Mouse (Mus musculus): ENCODE results near the gene Camkmt.

The Camkmt gene

GRCm38 (mm10) chr17:85090120-85091099 lies at the start of gene Camkmt, which contains the start of gene Prepl:
Camkmt (plus strand) TSS chr17:85090552.
Prepl (minus strand) TSS chr17:85090241.
- DNase-seq (ENCODE audit: low read depth) = peak; percentile 99

DNA sequence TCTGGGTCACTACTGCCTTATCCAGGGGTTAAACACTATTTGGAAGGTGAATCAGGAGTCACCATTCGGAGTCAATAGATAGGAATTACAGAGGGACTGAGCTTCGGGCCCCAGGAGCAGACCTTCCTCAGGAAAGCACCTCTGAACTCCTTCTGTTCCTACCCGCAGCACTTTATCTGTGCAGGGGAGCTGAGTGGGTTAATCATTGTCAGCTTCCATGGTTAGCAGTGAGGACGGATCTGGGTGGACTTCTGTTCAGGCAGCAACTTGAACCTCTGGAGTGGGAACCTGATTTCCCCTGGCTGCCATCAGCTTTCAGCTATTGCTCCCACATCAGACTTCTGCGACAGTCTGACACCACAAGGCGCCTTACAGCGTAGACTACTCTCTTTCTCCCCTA lies 49.4 kb upstream of the Camkmt start:
- DNase-seq (ENCODE audit: low read depth) = no peak

DNA sequence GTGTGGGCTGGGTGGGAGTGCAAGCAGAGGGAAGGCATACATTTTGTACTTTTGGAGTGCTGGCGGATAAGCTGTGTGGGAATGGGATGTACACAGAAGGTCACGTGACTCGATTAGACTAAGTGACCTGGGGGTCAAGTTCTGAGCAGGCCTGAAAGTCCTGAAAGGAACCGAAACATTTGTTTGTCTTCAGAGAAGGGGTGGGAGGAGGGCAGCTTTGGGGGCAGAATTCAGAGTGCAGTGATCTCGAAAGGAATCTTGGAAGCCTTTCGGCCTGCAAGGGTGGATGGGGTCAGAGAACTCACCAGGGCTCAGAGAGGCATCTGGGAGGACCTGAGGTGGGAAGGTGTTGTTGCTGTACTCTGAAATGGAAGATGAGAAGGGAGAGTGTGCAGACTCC lies 47.9 kb upstream of the Camkmt start:
- DNase-seq (ENCODE audit: low read depth) = no peak

GRCm38 (mm10) chr17:85043404-85043816 lies 46.9 kb upstream of the Camkmt start:
- no peak for DNase-seq (ENCODE audit: low read depth)

DNA sequence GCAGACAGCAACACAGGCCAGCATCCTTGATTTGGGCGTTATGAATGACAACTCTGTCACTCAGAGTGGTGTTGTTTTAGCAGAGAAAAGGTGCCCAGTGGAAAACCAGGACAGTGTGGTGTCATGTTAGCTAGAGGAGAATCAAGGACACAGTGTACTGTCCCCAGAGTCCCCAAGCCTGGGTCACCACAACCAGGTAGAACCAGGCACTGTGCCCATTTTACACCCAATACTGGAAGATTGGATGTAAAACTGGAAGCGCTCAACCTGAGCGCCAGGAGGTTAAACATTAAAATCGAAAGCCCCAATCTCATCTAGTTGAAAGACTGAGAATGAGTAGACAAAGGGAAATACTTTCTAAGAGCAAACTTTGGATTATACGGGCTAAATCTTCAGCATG lies 45.9 kb upstream of the Camkmt start:
- DNase-seq (ENCODE audit: low read depth) = no peak

DNA sequence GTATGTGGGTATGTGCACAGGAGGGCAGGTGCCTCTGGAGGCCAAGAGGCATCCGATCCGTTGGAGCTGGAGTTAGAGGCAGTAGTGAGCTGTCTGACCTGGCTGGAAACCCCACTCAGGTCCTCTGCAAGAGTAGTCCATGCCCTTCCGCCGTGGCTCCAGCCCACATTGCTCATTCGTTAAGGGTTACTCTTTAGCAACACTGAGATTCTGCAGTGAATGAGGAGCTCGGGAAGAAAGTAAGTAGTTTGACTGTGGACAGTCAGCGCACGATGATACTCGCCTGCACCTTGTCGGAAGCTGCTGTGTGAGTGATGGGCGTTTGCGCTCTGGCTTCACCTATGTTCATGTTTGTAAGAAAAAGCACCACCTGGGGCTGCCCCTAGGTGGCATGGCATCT lies 45.2 kb upstream of the Camkmt start:
- no peak for DNase-seq (ENCODE audit: low read depth)

- no peak for DNase-seq (ENCODE audit: low read depth)
These were observed 42.0 kb upstream of the Camkmt start for GRCm38 (mm10) chr17:85048379-85048778.

DNA sequence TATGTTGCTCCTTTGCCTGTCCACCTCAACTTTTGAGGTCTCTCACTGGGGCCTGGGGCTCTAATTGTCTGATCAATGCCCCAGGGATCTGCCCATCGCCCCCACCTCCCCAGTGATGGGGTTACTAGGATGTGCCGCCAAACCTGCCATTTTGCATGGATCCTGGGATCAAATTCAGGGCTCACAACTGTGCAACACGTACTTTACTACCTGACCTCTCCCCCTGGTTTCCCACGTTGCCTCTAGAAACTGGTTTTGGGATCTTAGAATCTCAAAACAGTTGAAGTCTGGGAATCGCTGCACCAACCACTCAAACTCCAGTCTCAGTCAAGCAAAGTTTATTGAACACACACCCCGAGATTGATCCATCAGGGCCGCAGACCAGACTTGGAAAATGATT lies 32.1 kb upstream of the Camkmt start:
- no peak for DNase-seq (ENCODE audit: low read depth)

- DNase-seq (ENCODE audit: low read depth) = no peak
These were observed 31.2 kb upstream of the Camkmt start for GRCm38 (mm10) chr17:85059136-85059535.

GRCm38 (mm10) chr17:85063560-85063959 lies 26.8 kb upstream of the Camkmt start:
- DNase-seq (ENCODE audit: low read depth) = no peak

DNA sequence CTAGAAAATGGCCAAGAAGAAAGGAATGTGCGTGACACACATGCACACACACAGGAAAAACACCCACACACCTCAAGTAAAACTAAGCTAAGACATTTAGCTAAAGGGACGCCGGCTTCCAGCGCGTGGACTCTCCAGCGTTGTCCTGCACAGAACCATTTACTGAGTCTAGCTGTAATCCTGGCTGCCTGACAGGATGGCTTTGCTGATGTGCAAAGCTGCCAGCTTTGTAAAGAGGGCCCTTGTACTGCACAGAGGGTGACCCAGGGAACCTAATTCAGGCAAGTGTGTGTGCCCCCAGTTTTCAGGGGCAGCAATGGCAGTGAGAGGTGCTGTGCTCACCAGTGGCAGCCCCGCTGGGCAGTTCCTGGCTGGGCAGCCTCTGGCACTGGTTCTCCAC lies 23.0 kb upstream of the Camkmt start:
- no peak for DNase-seq (ENCODE audit: low read depth)

- no peak for DNase-seq (ENCODE audit: low read depth)
These were observed 19.7 kb upstream of the Camkmt start for GRCm38 (mm10) chr17:85070658-85071057.

DNA sequence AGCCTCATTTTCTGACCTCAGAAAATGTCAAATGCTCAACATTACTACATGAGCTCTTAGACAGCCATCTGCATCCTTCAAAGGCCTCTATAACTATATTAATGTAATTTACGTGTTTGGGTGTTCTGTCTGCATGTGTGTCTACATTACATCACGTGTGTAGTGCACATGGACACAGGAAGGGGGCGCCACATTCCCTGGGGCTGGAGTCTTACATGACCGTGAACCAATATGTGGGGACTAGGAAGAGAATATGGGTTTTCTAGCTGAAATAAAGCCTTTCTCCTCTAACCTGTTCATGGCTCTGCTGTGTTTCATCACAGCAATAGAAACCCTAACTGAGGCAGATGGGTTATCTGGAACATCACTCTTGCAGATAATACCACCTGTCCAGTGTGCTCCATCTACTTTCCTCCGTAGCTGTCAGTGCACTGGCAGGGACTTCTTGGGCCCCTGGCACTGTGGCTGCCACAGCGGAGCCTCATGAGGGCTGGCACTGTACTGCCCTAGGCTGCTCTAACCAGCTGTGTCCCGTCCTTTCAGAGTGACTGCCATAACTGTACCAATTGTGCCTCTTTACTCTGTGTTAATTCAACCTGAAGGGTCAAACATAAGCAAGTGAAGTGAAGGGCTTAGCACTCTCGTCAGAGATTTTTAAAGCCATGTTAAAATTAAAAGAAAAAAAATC lies 19.1 kb upstream of the Camkmt start:
- DNase-seq (ENCODE audit: low read depth) = no peak

- DNase-seq (ENCODE audit: low read depth) = no peak
These were observed 18.0 kb upstream of the Camkmt start for GRCm38 (mm10) chr17:85072383-85072782.

DNA sequence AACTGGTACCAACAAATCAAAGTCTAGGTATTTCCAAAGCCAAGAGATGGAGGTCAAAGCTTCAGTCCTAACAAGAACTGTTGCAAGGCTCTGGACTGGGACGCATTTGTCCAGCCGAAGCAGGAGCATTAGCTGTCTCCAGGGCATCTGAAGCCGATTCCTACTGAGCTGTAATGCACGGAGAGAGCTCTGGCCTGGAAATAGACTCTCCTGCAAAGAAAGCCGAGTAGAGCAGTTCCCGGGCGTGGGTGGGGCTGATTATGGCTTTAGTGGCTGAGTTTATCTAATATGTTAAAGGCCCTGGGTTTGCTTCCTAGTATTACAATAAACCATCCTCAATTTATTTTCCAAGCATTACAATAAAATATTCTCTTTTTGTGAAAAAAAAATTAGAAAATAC lies 17.1 kb upstream of the Camkmt start:
- DNase-seq (ENCODE audit: low read depth) = no peak

GRCm38 (mm10) chr17:85074083-85074482 lies 16.3 kb upstream of the Camkmt start:
- DNase-seq (ENCODE audit: low read depth) = no peak

- no peak for DNase-seq (ENCODE audit: low read depth)
These were observed 11.1 kb upstream of the Camkmt start for GRCm38 (mm10) chr17:85079276-85079675.

DNA sequence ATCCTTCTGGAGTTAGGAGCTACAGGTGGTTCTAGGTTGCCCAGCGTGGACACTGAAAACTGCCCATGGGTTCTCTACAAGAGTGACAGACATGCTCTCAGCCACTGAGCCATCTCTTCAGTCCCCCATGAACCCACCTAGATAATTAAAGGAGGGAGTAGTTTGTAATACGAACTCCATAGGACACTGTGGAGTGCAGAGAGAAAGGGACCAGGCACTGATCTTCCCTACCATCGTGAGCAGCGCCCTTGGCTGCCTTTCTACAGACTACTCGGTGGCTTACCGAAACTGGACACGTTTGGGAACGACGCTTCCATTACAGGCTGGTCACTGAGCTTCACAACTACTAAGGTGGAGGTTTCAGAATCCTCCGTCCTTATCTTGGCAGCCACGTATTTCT lies 9.6 kb upstream of the Camkmt start:
- DNase-seq (ENCODE audit: low read depth) = no peak

DNA sequence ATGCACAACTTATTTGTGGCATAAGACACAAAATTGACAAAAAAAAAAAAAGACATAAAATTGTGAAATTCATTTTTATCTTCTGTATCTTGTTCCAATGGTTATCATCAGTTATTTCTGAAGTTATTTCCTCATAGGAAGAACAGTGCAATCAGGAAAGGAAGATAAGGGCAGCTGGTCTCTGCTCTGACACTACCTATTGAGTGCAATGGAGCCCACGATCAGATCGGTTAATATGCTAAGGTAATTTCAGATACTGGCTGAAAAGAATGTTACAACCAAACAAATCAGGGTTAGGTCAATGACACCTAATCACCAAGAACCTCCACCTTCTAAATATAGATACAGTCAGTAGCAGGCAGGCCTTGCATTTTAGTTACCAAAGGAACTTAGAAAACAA lies 5.0 kb upstream of the Camkmt start:
- no peak for DNase-seq (ENCODE audit: low read depth)

DNA sequence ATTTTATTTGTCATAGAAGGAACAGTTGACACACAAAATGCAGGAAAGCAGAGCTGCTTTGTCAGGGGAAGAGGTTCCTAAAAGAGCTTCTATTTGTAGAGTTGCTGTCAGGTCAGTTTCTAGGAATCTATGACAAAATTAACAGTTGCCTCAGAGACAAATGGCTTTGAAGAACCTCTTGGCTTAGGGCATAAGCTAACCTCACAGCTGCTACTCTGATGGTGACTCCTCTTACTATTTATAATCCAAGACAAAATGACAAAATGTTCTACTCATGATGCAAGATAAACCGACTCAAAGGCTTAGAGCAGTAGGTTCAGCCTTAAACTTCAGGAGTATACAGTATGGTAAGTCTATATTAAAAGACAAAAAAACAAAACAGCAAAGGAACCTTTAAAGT lies 3.9 kb upstream of the Camkmt start:
- no peak for DNase-seq (ENCODE audit: low read depth)

GRCm38 (mm10) chr17:85087591-85087990 lies 2.8 kb upstream of the Camkmt start:
- DNase-seq (ENCODE audit: low read depth) = no peak

- DNase-seq (ENCODE audit: low read depth) = no peak
These were observed 2.0 kb upstream of the Camkmt start for GRCm38 (mm10) chr17:85088401-85088800.

DNA sequence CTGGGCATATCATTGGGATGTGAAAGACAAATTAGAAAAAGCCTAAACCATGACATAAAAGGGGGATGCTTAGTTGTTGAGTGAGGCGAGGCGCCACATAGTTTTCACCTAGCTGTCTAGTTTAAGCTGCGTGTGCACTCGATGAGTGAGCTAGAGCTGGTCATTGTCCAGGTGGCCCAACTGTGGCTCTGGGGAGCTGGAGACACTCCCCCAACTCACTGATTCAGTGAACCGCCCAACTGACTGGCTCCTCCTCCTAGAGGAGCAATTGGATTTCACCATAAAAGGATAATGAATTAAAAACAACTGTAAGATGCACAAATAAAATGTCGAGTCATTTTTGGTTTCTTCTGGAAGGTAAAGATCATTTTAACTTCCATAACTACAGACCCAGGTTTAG lies 1.3 kb upstream of the Camkmt start:
- DNase-seq (ENCODE audit: low read depth) = peak; percentile 9

All from induced T-regulatory cell, adult 2 months (primary cell).